Mouse (Mus musculus) C2C12 (cell line): ENCODE measurements around the gene Rnf38.

Source experiments
- CEBPB ChIP-seq: IDR thresholded peaks from one replicate; pipeline ENCODE4 v1.6.1; 2011; ENCODE audit warnings: low read depth, mild to moderate bottlenecking, control low read depth, moderate library complexity
- CTCF ChIP-seq: IDR thresholded peaks from one replicate; pipeline ENCODE4 v1.5.1; 2011; ENCODE audit not compliant: control insufficient read depth, insufficient read depth, insufficient read length
- FOSL1 ChIP-seq: IDR thresholded peaks from one replicate; pipeline ENCODE4 v1.8.0; 2011; ENCODE audit warnings: mild to moderate bottlenecking, low read length; ENCODE audit not compliant: poor library complexity, insufficient read depth, severe bottlenecking
- MAX ChIP-seq: IDR thresholded peaks from one replicate; pipeline ENCODE4 v1.6.1; 2011; ENCODE audit warnings: mild to moderate bottlenecking, control low read depth
- MYOD1 ChIP-seq: IDR thresholded peaks from one replicate; pipeline ENCODE4 v1.6.1; 2011; ENCODE audit warnings: low read depth; ENCODE audit not compliant: control insufficient read depth, insufficient read length
- MYOG ChIP-seq: IDR thresholded peaks from one replicate; pipeline ENCODE4 v1.6.1; 2011; ENCODE audit not compliant: control insufficient read depth, insufficient read length; ENCODE audit errors: extremely low read depth
- USF1 ChIP-seq: IDR thresholded peaks from one replicate; pipeline ENCODE4 v1.6.1; 2011; ENCODE audit warnings: low read depth, mild to moderate bottlenecking, control low read depth, moderate library complexity

DNA sequence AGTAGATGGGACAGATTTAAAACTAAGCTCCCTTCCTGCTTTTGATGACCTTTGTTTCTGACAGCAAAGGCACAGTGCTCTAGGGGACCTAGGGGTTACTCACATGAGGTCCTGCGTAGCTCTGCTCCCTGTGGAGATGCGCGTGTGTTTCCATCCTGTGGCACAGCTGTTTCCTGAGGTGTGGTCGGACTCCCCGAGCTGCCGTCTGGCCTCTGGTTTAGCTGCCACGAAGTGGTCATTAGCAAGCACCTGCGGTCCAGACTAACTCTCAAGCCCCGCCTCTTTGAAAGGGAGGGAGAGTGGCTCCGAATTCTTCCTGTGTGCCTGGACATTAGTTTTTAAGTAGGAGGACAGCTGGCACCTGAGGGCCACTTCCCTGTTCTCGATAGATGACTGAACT lies 149.6 kb downstream of the Rnf38 start, which contains the start of gene Gne:
- no peak for TF ChIP-seq MYOG
- no peak for TF ChIP-seq CTCF
- TF ChIP-seq MYOD1 = peak; percentile 51
- no peak for TF ChIP-seq MAX
- no peak for TF ChIP-seq USF1
- no peak for TF ChIP-seq CEBPB
- TF ChIP-seq FOSL1 = no peak
